In genomic region chr14:74946751-74947375, GRCm38 (mm10) we compare ENCODE assay signal across 8 mouse cellular contexts. TPM values are rescaled to one million over a fixed set of nuclear protein-coding genes. Genes with fewer than 3 reads are reported as not detected.
DNase-seq lines count a peak whose midpoint lies in the region; ATAC-seq and TF ChIP-seq lines count a peak whose summit lies in the region.

No protein-coding gene starts in this region.

- H3K27ac ChIP-seq in gastrocnemius, adult 2 months = peak overlapping the region; percentile 91
- H3K27ac ChIP-seq in hindbrain, postnatal 0 days = peak overlapping the region; percentile 95

- peak overlapping the region; percentile 99 for H3K4me3 ChIP-seq in gastrocnemius, adult 2 months
- peak overlapping the region; percentile 69 for H3K4me3 ChIP-seq in hindbrain, postnatal 0 days (ENCODE audit: low read length)

- ATAC-seq in hindbrain, postnatal 0 days = peak; percentile 84
- peak; percentile 76 for ATAC-seq in megakaryocyte, adult 5-6 weeks (ENCODE audit: poor library complexity, severe bottlenecking)

- intact Hi-C loops in gastrocnemius, adult 2 months (cut with DNase I) = loop anchor here (5.0 kb wide), 3 partner anchors 35 to 160 kb away; no protein-coding TSS in a partner anchor

- DNase-seq in T-cell, adult 2 months (ENCODE audit: low spot score) = peak; percentile 88
- DNase-seq in cerebellum, postnatal 4 days (ENCODE audit: low spot score in 2 of 2) = peak; percentile 70 to 73
- DNase-seq in gastrocnemius, adult 2 months = peak; percentile 88
- DNase-seq in hindbrain, postnatal 0 days (ENCODE audit: low spot score) = peak; percentile 88
- peak; percentile 65 to 74 for DNase-seq in left cerebral cortex, adult 8-10 months (ENCODE audit: low spot score in 2 of 2)
- DNase-seq in right cerebral cortex, adult 2 months (ENCODE audit: low spot score in 2 of 2) = peak; percentile 78 to 84
- DNase-seq in urinary bladder, postnatal 10 days (ENCODE audit: low spot score) = peak; percentile 42

- H3K4me1 ChIP-seq in hindbrain, postnatal 0 days (ENCODE audit: insufficient read depth, low read length) = peaks cover 10% of the 10 kb centered on the region

- WGBS in hindbrain, postnatal 0 days = under 1% methylated on average over 56 of the region's 56 CpGs

- peak overlapping the region; percentile 96 for H3K9ac ChIP-seq in hindbrain, postnatal 0 days (replicated peaks; ENCODE audit: low read length)

- H3K4me2 ChIP-seq in hindbrain, postnatal 0 days (ENCODE audit: low read depth, low read length) = peak overlapping the region; percentile 70

- no peaks in the 10 kb centered on the region for H3K27me3 ChIP-seq in hindbrain, postnatal 0 days (ENCODE audit: insufficient read depth, low read length)

- H3K9me3 ChIP-seq in hindbrain, postnatal 0 days (ENCODE audit: low read length) = no peaks in the 10 kb centered on the region

- H3K36me3 ChIP-seq in hindbrain, postnatal 0 days (ENCODE audit: insufficient read depth, low read length) = 0 out of 2 replicates have a peak, but pooled peaks cover 4% of the 10 kb centered on the region

- no peak for TF ChIP-seq CTCF in gastrocnemius, adult 2 months (IDR thresholded peaks at IDR 0.05)
- no peak for TF ChIP-seq CTCF in hindbrain, postnatal 0 days (IDR thresholded peaks at IDR 0.05; ENCODE audit: low read depth)

RNA-seq across cellular contexts. Expression of gene Lrch1, which starts 0.8 kb away (rescaled TPM):
- total RNA-seq in gastrocnemius, adult 2 months (2021) = 1 to 10 TPM; 3.0 to 4.4 TPM
- 12.7 and 22.3 TPM in 2 replicates for total RNA-seq in hindbrain, postnatal 0 days (2014; rRNA removed)
- polyA plus RNA-seq in hindbrain, postnatal 0 days (2015; fragmentation: Nextera tagmentation; extraction: Ambion mirVana) = 16.5 and 17.3 TPM in 2 replicates
- total RNA-seq in left cerebral cortex, adult 8-10 months (2022) = 10 to 100 TPM; 13.6 to 26.9 (median 19.1) TPM
- total RNA-seq in megakaryocyte, adult 5-6 weeks (2015) = 16.8 and 19.5 TPM in 2 replicates
- total RNA-seq in megakaryocyte, adult 5-6 weeks (2017) = 17.2 and 18.2 TPM in 2 replicates

Comparison
In these comparisons a context has a peak if more than half of its experiments do, and no peak if none do; other contexts are left out.
1. Peak in every context shown above with its lines: DNase-seq, ATAC-seq, H3K4me3 ChIP-seq and H3K27ac ChIP-seq.